Mouse (Mus musculus): ENCODE measurements around the gene Trpm4. TPM values are rescaled to one million over a fixed set of nuclear protein-coding genes. Genes with fewer than 3 reads are reported as not detected.

The Trpm4 gene
- polyA plus RNA-seq, 1 experiment from 2014 or later, result 17.8 TPM

DNA sequence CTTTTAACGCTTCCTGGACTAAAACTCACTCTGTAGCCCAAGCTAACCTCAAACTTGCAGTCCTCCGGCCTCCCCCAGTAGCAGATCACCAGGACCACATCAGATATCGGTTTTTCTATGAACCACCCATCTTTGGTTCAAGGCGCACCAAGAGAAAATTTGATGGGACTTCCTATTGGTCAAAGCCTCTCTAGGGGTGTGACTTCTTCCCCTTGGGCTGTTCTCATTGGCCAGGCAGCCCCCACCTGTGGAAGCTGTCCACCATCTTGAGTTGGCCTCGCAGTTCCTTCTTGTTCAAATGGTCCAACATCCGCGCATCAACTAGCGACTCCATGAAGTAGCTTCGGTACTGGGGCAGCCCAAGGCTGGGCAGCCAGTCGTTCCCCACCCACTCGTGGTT lies 8.5 kb upstream of the Trpm4 start:
- Histone ChIP-seq H3K4me2 (no peak overlapping the region), H3K4me1 (peaks cover 43% of the 10 kb centered on the region), H3K9me3 (no peaks in the 10 kb centered on the region), H3K9ac (no peak overlapping the region), H3K27ac (no peak overlapping the region), H3K27me3 (peaks cover 8% of the 10 kb centered on the region; the same call in 1 of the 2 replicates), H3K36me3 (peaks cover 6% of the 10 kb centered on the region; the same call in 1 of the 2 replicates), H3K4me3 (no peak overlapping the region)
- WGBS, result 89% methylated on average over 11 of the region's 11 CpGs
- ATAC-seq (ENCODE audit: insufficient number of reproducible peaks, insufficient read depth, low FRiP score, low TSS enrichment, low read depth), result no peak

DNA sequence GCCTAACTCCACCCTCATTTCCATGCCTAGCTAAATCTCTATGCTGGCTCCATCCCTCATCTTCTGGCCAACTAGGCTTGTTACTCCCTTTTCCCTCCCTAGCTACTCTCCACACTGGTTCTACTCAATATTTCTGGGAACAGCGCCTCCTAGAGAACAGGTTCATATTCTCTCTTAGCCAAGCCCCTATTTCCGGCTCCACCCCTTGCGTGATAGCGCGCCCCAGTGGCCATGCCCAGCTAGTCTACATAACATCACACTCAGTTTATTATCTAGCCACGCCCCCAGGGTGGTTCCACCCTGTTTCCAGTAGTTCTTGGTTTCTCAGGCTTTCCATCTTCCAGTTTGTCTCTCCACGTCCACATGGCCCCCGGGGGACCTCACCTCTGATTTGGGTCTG lies 7.7 kb upstream of the Trpm4 start:
- H3K36me3 ChIP-seq, result no peaks in the 10 kb centered on the region
- no peaks in the 10 kb centered on the region for H3K9me3 ChIP-seq
- peak overlapping the region; percentile 52 for H3K27ac ChIP-seq
- peak overlapping the region; percentile 58 for H3K4me3 ChIP-seq
- ATAC-seq (ENCODE audit: insufficient number of reproducible peaks, insufficient read depth, low FRiP score, low TSS enrichment, low read depth), result 0 out of 2 replicates have a peak, but pooled peaks have one; percentile 16
- H3K4me1 ChIP-seq, result peaks cover 43% of the 10 kb centered on the region
- H3K27me3 ChIP-seq, result peaks cover 8% of the 10 kb centered on the region; the same call in 1 of the 2 replicates
- no peak overlapping the region for H3K9ac ChIP-seq
- H3K4me2 ChIP-seq, result peak overlapping the region; percentile 88
- 3% methylated on average over 8 of the region's 8 CpGs for WGBS

DNA sequence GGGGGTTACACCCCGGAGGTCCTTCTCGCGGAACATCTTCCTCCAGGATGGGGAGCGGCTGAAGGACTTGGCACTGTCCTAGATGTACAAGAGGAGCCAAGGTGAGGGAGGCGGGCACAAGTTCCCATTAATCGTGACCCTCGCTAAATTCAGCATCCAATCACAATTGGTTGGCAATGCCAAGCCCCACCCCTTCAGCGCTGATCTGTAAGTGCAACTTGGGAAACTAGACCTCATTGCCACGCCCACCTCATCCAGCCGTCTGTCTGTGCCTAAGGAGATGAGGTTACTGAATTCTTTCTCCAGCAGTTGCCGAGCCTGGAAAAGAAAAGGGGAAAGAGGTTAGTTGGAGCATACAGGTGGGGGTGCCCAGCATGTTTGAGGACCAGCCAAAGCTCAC lies 7.1 kb upstream of the Trpm4 start:
- Histone ChIP-seq H3K36me3 (no peaks in the 10 kb centered on the region), H3K9me3 (no peaks in the 10 kb centered on the region), H3K4me3 (peak overlapping the region; percentile 58), H3K4me2 (peak overlapping the region; percentile 88), H3K4me1 (peaks cover 43% of the 10 kb centered on the region), H3K9ac (peak overlapping the region; percentile 73), H3K27me3 (peaks cover 8% of the 10 kb centered on the region; the same call in 1 of the 2 replicates), H3K27ac (peak overlapping the region; percentile 52)
- no peak for ATAC-seq (ENCODE audit: insufficient number of reproducible peaks, insufficient read depth, low FRiP score, low TSS enrichment, low read depth)
- WGBS, result 2% methylated on average over 11 of the region's 11 CpGs

DNA sequence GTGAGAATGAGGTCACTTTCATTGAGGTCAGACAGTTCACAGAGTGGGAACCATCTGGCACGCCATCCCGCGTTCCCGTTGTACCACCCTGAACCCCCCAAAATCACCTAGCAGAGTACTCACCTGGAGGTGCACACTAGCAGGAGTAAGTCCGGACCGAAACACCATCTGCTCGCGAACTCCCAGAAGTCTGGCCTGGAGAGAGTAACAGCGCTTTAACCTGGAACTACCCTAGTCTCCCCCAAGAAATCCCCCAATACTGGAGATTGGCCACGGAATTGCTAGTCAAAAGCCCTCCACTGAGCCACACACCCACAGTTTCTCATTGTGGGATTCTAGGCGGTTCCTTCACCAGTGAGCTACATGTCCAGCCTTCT lies 6.5 kb upstream of the Trpm4 start:
- Histone ChIP-seq H3K4me1 (peaks cover 46% of the 10 kb centered on the region), H3K27me3 (peaks cover 8% of the 10 kb centered on the region; the same call in 1 of the 2 replicates), H3K4me2 (peak overlapping the region; percentile 88), H3K4me3 (peak overlapping the region; percentile 58), H3K36me3 (no peaks in the 10 kb centered on the region), H3K9ac (peak overlapping the region; percentile 73), H3K27ac (peak overlapping the region; percentile 40), H3K9me3 (no peaks in the 10 kb centered on the region)
- 3% methylated on average over 11 of the region's 11 CpGs for WGBS
- no peak for ATAC-seq (ENCODE audit: insufficient number of reproducible peaks, insufficient read depth, low FRiP score, low TSS enrichment, low read depth)

DNA sequence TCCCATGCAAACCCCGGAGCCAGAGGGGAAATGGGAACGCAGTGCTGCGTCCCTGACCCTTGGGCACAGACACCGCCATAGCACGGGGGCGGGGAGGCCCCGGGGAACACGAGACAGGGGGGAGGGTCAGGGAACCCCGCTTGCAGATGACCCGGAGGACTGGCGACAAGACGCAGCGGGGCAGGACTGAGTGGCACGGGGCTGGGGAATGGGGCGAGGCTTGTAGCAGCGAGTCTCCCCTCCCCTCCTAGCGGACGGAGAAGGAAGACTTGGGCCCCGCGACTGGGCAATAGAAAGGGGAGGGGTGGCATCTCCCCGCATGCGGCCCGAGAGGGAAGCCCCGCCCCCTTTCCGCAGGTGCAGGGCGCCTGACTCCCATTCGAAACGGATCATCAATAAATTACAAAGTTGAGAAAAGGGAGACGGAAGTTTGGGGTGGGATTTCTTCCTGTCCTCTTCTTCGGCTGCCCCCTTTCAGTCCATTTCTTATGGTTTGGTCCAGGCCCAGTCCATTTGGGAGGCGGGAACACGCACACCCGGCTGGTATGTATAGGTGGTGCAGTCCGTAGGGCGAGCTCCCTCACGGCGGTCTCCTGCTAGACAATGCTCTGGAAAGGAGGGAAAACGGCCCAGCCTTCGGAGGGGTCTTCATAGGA lies 6.0 kb upstream of the Trpm4 start:
- Histone ChIP-seq H3K4me1 (peaks cover 51% of the 10 kb centered on the region), H3K4me2 (peak overlapping the region; percentile 88), H3K36me3 (no peaks in the 10 kb centered on the region), H3K27me3 (peaks cover 8% of the 10 kb centered on the region; the same call in 1 of the 2 replicates), H3K4me3 (peak overlapping the region; percentile 58), H3K27ac (peak overlapping the region; percentile 64), H3K9ac (peak overlapping the region; percentile 73), H3K9me3 (no peaks in the 10 kb centered on the region)
- WGBS, result under 1% methylated on average over 35 of the region's 39 CpGs
- ATAC-seq (ENCODE audit: insufficient number of reproducible peaks, insufficient read depth, low FRiP score, low TSS enrichment, low read depth), result peak; percentile 49; the same call in 1 of the 2 replicates

DNA sequence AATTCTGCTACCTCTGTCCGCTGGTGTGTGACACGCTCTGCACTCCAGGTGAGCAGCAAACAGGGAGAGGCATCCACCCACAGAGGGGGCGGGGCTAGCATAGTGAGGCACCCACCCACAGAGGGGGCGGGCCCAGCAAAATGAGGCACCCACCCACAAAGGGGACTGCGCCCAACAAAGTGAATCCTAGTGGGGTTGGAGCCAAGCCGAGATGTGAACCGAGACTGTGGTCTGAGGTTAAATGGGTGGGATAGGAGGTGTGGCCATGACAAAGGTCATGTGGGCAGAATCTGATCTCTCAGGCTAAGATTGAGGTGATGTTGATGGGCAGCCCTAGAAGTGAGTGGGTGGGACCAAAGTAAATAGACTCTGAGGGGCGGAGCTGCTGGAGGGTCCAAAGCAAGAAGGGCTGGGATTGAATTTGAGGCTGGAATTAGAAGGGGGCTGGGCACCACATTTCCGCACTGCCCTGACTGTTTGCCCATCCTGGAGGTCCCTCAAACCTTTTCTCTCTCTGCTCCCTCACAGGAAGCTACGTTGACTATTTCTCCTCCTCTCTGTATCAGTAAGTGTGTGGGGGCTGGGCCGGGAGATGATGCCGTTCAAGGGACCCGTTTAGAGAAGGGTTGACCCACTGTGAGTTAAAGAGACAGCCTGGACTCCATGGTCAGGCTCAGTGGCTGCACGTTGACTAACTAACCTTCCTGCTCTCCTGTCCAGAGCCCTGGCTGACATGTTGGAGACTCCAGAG lies 4.8 kb upstream of the Trpm4 start:
- Histone ChIP-seq H3K27ac (peak overlapping the region; percentile 64), H3K4me3 (peak overlapping the region; percentile 58), H3K4me2 (peak overlapping the region; percentile 88), H3K36me3 (no peaks in the 10 kb centered on the region), H3K4me1 (peaks cover 58% of the 10 kb centered on the region), H3K27me3 (peaks cover 8% of the 10 kb centered on the region; the same call in 1 of the 2 replicates), H3K9me3 (no peaks in the 10 kb centered on the region), H3K9ac (peak overlapping the region; percentile 73; the same call in 1 of the 2 replicates)
- WGBS, result 1% methylated on average over 14 of the region's 14 CpGs
- peak; percentile 39 for ATAC-seq (ENCODE audit: insufficient number of reproducible peaks, insufficient read depth, low FRiP score, low TSS enrichment, low read depth)

DNA sequence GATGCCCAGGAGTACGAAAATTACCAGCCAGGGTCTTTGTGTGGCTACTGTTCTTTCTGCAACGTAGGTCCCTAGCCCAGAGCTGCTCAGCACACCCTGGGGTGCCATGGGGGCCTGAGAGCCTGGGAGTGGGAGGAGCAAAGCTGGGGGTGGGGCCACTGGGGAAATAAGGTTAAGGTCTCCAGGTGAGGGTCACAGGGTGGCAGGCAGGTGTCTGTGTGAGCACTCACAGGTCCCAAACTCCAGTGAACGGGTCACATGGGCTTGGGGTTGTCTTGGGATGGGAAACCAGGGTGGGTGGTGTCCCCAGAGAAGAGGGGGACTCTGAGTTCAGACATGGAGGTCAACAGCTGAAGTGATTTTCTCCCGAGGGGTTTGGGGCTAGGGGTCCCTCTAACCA lies 3.9 kb upstream of the Trpm4 start:
- H3K4me2 ChIP-seq, result peak overlapping the region; percentile 88; the same call in 1 of the 2 replicates
- no peak overlapping the region for H3K9ac ChIP-seq
- H3K4me1 ChIP-seq, result peaks cover 63% of the 10 kb centered on the region
- peaks cover 8% of the 10 kb centered on the region; the same call in 1 of the 2 replicates for H3K27me3 ChIP-seq
- H3K27ac ChIP-seq, result 0 out of 2 replicates have a peak overlapping the region, but pooled peaks have one; percentile 8
- H3K36me3 ChIP-seq, result no peaks in the 10 kb centered on the region
- 0 out of 2 replicates have a peak overlapping the region, but pooled peaks have one; percentile 58 for H3K4me3 ChIP-seq
- ATAC-seq (ENCODE audit: insufficient number of reproducible peaks, insufficient read depth, low FRiP score, low TSS enrichment, low read depth), result no peak
- 15% methylated on average over 4 of the region's 4 CpGs for WGBS
- H3K9me3 ChIP-seq, result no peaks in the 10 kb centered on the region

DNA sequence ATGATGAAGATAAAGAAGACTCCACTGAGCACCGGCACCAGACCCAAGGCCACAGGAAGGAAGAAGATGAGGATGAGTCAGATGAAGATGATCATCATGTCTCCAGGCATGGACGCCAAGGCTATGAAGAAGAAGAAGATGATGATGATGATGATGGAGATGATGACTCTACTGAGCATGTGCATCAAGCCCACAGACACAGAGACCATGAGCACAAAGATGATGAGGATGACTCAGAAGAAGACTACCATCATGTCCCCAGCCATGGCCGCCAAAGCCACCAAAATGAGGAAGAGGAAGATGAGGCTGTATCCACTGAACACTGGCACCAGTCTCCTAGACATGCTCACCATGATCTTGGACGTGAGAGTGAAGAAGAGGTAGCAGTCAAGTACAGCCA lies 2.7 kb upstream of the Trpm4 start:
- 83% methylated on average over 4 of the region's 4 CpGs for WGBS
- H3K27me3 ChIP-seq, result 0 out of 2 replicates have a peak, but pooled peaks cover 5% of the 10 kb centered on the region
- peaks cover 70% of the 10 kb centered on the region for H3K4me1 ChIP-seq
- H3K36me3 ChIP-seq, result no peaks in the 10 kb centered on the region
- ATAC-seq (ENCODE audit: insufficient number of reproducible peaks, insufficient read depth, low FRiP score, low TSS enrichment, low read depth), result no peak
- H3K9me3 ChIP-seq, result no peaks in the 10 kb centered on the region
- H3K9ac ChIP-seq, result no peak overlapping the region
- H3K4me3 ChIP-seq, result no peak overlapping the region
- no peak overlapping the region for H3K27ac ChIP-seq
- H3K4me2 ChIP-seq, result no peak overlapping the region

DNA sequence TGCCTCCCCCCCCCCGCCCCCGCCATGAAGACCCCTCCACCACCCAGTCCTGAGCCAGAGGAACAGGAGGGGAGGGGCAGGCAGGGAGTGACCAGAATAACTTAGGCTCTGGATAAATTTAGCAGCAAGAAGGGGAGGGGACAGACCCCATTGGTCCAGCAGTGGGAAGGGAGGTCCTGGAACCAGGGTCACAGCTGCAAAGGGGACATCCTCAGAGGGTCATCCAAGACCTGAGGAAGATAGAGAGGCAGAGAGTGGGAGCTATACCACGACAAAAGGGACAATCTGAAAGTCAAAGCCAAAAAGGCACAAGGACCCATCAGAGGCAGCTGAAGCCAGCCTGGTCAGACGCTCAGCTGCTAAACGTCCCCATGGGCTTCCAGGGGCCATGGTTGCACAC lies 1.5 kb upstream of the Trpm4 start, which contains the start of gene Hrc:
TSS of gene Hrc (plus strand) at position 235 of the 400 bp plus-strand sequence.
- Histone ChIP-seq H3K27me3 (0 out of 2 replicates have a peak, but pooled peaks cover 5% of the 10 kb centered on the region), H3K9me3 (no peaks in the 10 kb centered on the region), H3K9ac (peak within 1 kb of the TSS; percentile 81; the same call in 1 of the 2 replicates), H3K4me3 (peak within 1 kb of the TSS; percentile 58), H3K36me3 (0 out of 2 replicates have a peak, but pooled peaks cover 3% of the 10 kb centered on the region), H3K4me2 (peak within 1 kb of the TSS; percentile 87), H3K27ac (peak within 1 kb of the TSS; percentile 94; the same call in 1 of the 2 replicates), H3K4me1 (peaks cover 60% of the 10 kb centered on the region)
- 28% methylated on average over 5 of the region's 5 CpGs for WGBS
- ATAC-seq (ENCODE audit: insufficient number of reproducible peaks, insufficient read depth, low FRiP score, low TSS enrichment, low read depth), result no peak

DNA sequence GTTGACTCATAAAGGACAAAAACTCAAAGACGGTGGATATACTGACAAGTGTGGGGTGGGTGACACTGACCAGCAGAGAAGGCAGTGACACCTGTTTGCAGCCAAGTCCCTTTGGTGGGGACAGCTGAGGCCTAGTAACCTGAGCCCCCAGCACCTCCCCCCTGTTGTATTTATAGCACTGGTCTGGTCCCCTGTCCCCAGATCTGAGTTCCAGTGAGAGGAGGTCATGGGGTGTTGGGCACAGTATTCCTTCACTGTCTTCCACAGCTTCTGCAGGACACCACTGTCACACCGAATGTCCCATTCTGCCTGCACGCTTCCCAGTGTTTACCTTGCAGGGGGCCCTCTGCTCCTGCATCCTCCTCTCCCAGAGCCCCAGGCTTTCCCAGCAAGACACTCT lies 1.0 kb upstream of the Trpm4 start:
- Histone ChIP-seq H3K4me3 (no peak overlapping the region), H3K4me1 (peaks cover 56% of the 10 kb centered on the region), H3K27me3 (0 out of 2 replicates have a peak, but pooled peaks cover 5% of the 10 kb centered on the region), H3K4me2 (peak overlapping the region; percentile 87; the same call in 1 of the 2 replicates), H3K9me3 (no peaks in the 10 kb centered on the region), H3K36me3 (0 out of 2 replicates have a peak, but pooled peaks cover 3% of the 10 kb centered on the region), H3K27ac (peak overlapping the region; percentile 94; the same call in 1 of the 2 replicates), H3K9ac (no peak overlapping the region)
- WGBS, result 22% methylated on average over 3 of the region's 3 CpGs
- no peak for ATAC-seq (ENCODE audit: insufficient number of reproducible peaks, insufficient read depth, low FRiP score, low TSS enrichment, low read depth)

DNA sequence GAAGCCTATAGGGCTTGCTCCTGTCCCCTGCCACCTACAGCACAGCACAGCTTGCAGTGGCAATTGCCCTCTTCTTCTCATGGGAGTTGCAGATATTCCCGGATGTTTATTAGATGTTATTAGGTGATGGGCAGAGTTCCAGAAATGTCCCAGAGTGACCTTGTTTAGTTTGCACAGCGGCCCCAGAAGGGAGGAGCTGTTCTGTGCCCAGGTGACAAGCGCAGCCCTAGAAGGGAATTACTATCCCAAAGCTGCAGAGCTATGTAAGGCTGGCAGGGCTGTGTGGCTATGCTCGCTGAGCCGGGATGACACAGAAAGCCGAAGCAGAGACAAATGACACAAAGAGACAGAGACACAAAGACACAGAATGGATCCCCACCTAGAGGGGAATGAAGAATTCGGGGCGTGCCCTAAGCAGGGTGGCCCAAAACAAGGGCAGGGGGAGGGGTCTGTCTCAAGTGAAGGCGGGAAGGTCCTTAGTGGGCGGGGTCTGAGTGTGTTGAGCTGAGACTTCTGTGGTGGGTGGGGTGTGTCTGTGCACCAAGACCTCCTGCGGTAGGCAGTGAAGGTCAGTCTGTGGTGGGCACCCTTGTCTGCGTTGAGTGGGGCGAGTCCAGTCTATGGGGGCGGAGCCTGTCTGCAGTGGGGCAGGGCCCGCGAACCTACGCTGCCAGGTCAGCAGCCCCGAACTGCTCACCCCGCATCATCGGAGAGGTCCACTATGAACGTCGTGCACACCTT lies 725 bp downstream of the Trpm4 start:
- ATAC-seq (ENCODE audit: insufficient number of reproducible peaks, insufficient read depth, low FRiP score, low TSS enrichment, low read depth), result peak; percentile 62; the same call in 1 of the 2 replicates

More for the DNA sequence above, 725 bp downstream of the Trpm4 start:
- peaks cover 3% of the 10 kb centered on the region; the same call in 1 of the 2 replicates for H3K36me3 ChIP-seq
- H3K9ac ChIP-seq, result peak overlapping the region; percentile 81
- H3K4me1 ChIP-seq, result peaks cover 38% of the 10 kb centered on the region
- 2% methylated on average over 22 of the region's 22 CpGs for WGBS
- 0 out of 2 replicates have a peak, but pooled peaks cover 5% of the 10 kb centered on the region for H3K27me3 ChIP-seq
- no peaks in the 10 kb centered on the region for H3K9me3 ChIP-seq
- peak overlapping the region; percentile 94 for H3K27ac ChIP-seq
- peak overlapping the region; percentile 58 for H3K4me3 ChIP-seq
- peak overlapping the region; percentile 87 for H3K4me2 ChIP-seq

Data from embryonic facial prominence, embryonic 13.5 days (tissue).